Mouse (Mus musculus): Measurements from ENCODE around the gene Tmsb4x.

DNA sequence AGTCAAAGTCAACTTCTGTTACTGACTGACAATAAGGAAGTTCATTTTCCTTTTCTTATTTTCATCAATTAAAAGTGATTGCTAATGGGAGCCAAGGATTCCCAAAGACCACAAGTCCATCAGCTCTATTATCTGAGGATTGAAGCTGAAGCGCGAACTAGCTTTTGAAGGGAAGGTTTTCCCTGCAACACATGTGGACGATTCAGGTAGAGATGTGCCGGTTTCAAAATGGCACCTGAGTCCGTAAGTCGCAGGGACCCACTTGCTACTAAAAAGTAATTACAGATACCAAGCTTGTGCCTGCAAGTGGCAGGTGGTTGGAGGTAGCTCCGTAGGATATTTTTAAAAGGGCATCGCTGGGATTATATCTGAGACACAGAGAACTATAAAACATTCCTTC lies 713 bp upstream of the Tmsb4x start:
- no peak for TF ChIP-seq CTCF (IDR thresholded peaks at IDR 0.05; ENCODE audit: low read depth, low read length)
- TF ChIP-seq POLR2A (IDR thresholded peaks at IDR 0.05; ENCODE audit: extremely low read depth, insufficient read depth, low read length), result no peak
